9 mouse cellular contexts compared by ENCODE assay signal in genomic region chr5:150457904-150458739, GRCm38 (mm10). TPM values are rescaled to one million over a fixed set of nuclear protein-coding genes. Genes with fewer than 3 reads are reported as not detected.
DNase-seq lines count a peak whose midpoint lies in the region; ATAC-seq and TF ChIP-seq lines count a peak whose summit lies in the region.
"Had no signal": no experiment of that assay in that cellular context is flagged by ENCODE, and none has a peak within 500 bp of the region (broad histone marks: within the 10 kb centered on the region; RNA-seq: fewer than 3 reads in every experiment).

No protein-coding gene starts in this region.

- peak overlapping the region; percentile 94 for H3K27ac ChIP-seq in heart, adult 2 months
- no peak overlapping the region for H3K27ac ChIP-seq in heart, embryonic 11.5 days (ENCODE audit: low read depth, low read length)
- H3K27ac ChIP-seq in hindbrain, embryonic 16.5 days (ENCODE audit: low read depth, low read length): no peak overlapping the region
- no peak overlapping the region for H3K27ac ChIP-seq in midbrain, embryonic 16.5 days (ENCODE audit: low read length)

- peak overlapping the region; percentile 77 for H3K9ac ChIP-seq in heart, adult 2 months (ENCODE audit: low read depth, low read length)
- H3K9ac ChIP-seq in heart, embryonic 11.5 days (ENCODE audit: low read depth, low read length): no peak overlapping the region; the same call in 1 of the 2 replicates
- no peak overlapping the region for H3K9ac ChIP-seq in hindbrain, embryonic 16.5 days (ENCODE audit: low read depth, low read length)
- H3K9ac ChIP-seq in midbrain, embryonic 16.5 days (ENCODE audit: low read depth, low read length): no peak overlapping the region

- no peaks in the 10 kb centered on the region for H3K27me3 ChIP-seq in heart, adult 2 months (ENCODE audit: control insufficient read depth, insufficient read depth, low read length)
- no peaks in the 10 kb centered on the region for H3K27me3 ChIP-seq in heart, embryonic 11.5 days (ENCODE audit: control insufficient read depth, insufficient read depth, low read length)
- no peaks in the 10 kb centered on the region for H3K27me3 ChIP-seq in hindbrain, embryonic 16.5 days (replicated peaks; ENCODE audit: control insufficient read depth, insufficient read depth, low read length)
- no peaks in the 10 kb centered on the region for H3K27me3 ChIP-seq in midbrain, embryonic 16.5 days (ENCODE audit: control insufficient read depth, insufficient read depth, low read depth, low read length)

- intact Hi-C loops in heart, adult 2 months (cut with DNase I): loop anchor here (1.0 to 10.0 kb wide), 3 partner anchors 10 to 207 kb away; partner anchors contain the start of gene N4bp2l2

- peak; percentile 56; the same call in 1 of the 2 replicates for TF ChIP-seq POLR2A in heart, adult 2 months (IDR thresholded peaks at IDR 0.05; ENCODE audit: insufficient read depth, low read depth, low read length)

- H3K36me3 ChIP-seq in heart, adult 2 months (ENCODE audit: control insufficient read depth, insufficient read depth, low read length): peaks cover 6% of the 10 kb centered on the region
- peaks cover 38% of the 10 kb centered on the region for H3K36me3 ChIP-seq in heart, embryonic 11.5 days (ENCODE audit: control insufficient read depth, insufficient read depth, low read length)
- H3K36me3 ChIP-seq in hindbrain, embryonic 16.5 days (ENCODE audit: control insufficient read depth, insufficient read depth, low read length): peaks cover 38% of the 10 kb centered on the region
- H3K36me3 ChIP-seq in midbrain, embryonic 16.5 days (ENCODE audit: control insufficient read depth, insufficient read depth, low read length): peaks cover 63% of the 10 kb centered on the region

- peaks cover 2% of the 10 kb centered on the region; the same call in 1 of the 2 replicates for H3K4me1 ChIP-seq in heart, adult 2 months (ENCODE audit: control insufficient read depth, insufficient read depth, low read length)
- no peaks in the 10 kb centered on the region for H3K4me1 ChIP-seq in heart, embryonic 11.5 days (ENCODE audit: control insufficient read depth, insufficient read depth, low read length)
- H3K4me1 ChIP-seq in hindbrain, embryonic 16.5 days (ENCODE audit: control insufficient read depth, insufficient read depth, low read depth, low read length): no peaks in the 10 kb centered on the region
- no peaks in the 10 kb centered on the region for H3K4me1 ChIP-seq in midbrain, embryonic 16.5 days (ENCODE audit: control insufficient read depth, insufficient read depth, low read length)

- no peak for TF ChIP-seq CTCF in heart, adult 2 months (IDR thresholded peaks at IDR 0.05)

- WGBS in heart, adult 2 months: 40% methylated on average over 17 of the region's 17 CpGs
- WGBS in heart, embryonic 11.5 days (ENCODE audit: insufficient replicate concordance): 75% methylated on average over 17 of the region's 17 CpGs
- WGBS in hindbrain, embryonic 16.5 days: 53% methylated on average over 17 of the region's 17 CpGs
- WGBS in midbrain, embryonic 16.5 days: 60% methylated on average over 17 of the region's 17 CpGs

- H3K9me3 ChIP-seq in heart, embryonic 11.5 days (replicated peaks; ENCODE audit: control insufficient read depth, low read length): peaks cover 6% of the 10 kb centered on the region
- no peaks in the 10 kb centered on the region for H3K9me3 ChIP-seq in hindbrain, embryonic 16.5 days (ENCODE audit: control insufficient read depth, low read length)
- H3K9me3 ChIP-seq in midbrain, embryonic 16.5 days (replicated peaks; ENCODE audit: control insufficient read depth, low read length, poor library complexity, severe bottlenecking): no peaks in the 10 kb centered on the region; the same call in 1 of the 2 replicates

- no peaks in the 10 kb centered on the region for H3K79me2 ChIP-seq in heart, adult 2 months (replicated peaks; ENCODE audit: control insufficient read depth, insufficient read depth, low read length)

- DNase-seq in heart, adult 2 months: no peak
- DNase-seq in MN1 (ENCODE audit: low spot score): no peak
- no peak for DNase-seq in adrenal gland, adult (ENCODE audit: inconsistent age in 2 of 2, low spot score in 1 of 2)
- no peak for DNase-seq in cerebellum, postnatal 36 days

- peak overlapping the region; percentile 54 for H3K4me3 ChIP-seq in heart, adult 2 months
- H3K4me3 ChIP-seq in heart, embryonic 11.5 days (ENCODE audit: low read depth, low read length): no peak overlapping the region
- no peak overlapping the region for H3K4me3 ChIP-seq in hindbrain, embryonic 16.5 days (ENCODE audit: low read length)
- H3K4me3 ChIP-seq in midbrain, embryonic 16.5 days (ENCODE audit: low read depth, low read length): no peak overlapping the region

- no peak for TF ChIP-seq EP300 in heart, adult 2 months (IDR thresholded peaks at IDR 0.05; ENCODE audit: insufficient read depth, low read depth, low read length)

- no peak for ATAC-seq in heart, embryonic 11.5 days (replicated peaks; ENCODE audit: insufficient number of reproducible peaks, low FRiP score, low TSS enrichment)
- ATAC-seq in activated CD4-positive, CD25-positive, alpha-beta regulatory T cell, adult 4 months: peak; percentile 43
- ATAC-seq in hindbrain, embryonic 16.5 days: peak; percentile 58; the same call in 1 of the 2 replicates
- ATAC-seq in midbrain, embryonic 16.5 days: peak; percentile 51; the same call in 1 of the 2 replicates

- no peak overlapping the region for H3K4me2 ChIP-seq in heart, embryonic 11.5 days
- H3K4me2 ChIP-seq in hindbrain, embryonic 16.5 days (ENCODE audit: low read length): no peak overlapping the region
- H3K4me2 ChIP-seq in midbrain, embryonic 16.5 days (ENCODE audit: low read length): no peak overlapping the region

RNA-seq across cellular contexts. Expression of gene Zar1l, which starts 59.8 kb away (rescaled TPM):
- not detected for total RNA-seq in heart, adult 2 months (2021)
- polyA plus RNA-seq in heart, adult 2 months (2012; rRNA removed): not detected in 2 replicates
- not detected in 2 replicates for polyA plus RNA-seq in heart, embryonic 11.5 days (2014; fragmentation: Nextera tagmentation; extraction: Ambion mirVana)
- not detected for polyA plus RNA-seq in activated CD4-positive, CD25-positive, alpha-beta regulatory T cell, adult 4 months (2017; shearing (Covaris generic))
- polyA plus RNA-seq in hindbrain, embryonic 16.5 days (2015; fragmentation: Nextera tagmentation; extraction: Ambion mirVana): not detected in 2 replicates
- polyA plus RNA-seq in midbrain, embryonic 16.5 days (2015; fragmentation: Nextera tagmentation; extraction: Ambion mirVana): not detected in 2 replicates
- total RNA-seq: gastrocnemius, postnatal 25 days had no signal
